In genomic region chr16:51517079-51517478, GRCm38 (mm10) we compare ENCODE assay signal across 13 mouse cellular contexts.
DNase-seq lines count a peak whose midpoint lies in the region; ATAC-seq lines count a peak whose summit lies in the region.
"Had no signal": no experiment of that assay in that cellular context is flagged by ENCODE, and none has a peak within 500 bp of the region (broad histone marks: within the 10 kb centered on the region; RNA-seq: fewer than 3 reads in every experiment).

No protein-coding gene starts in this region.

- H3K9me3 ChIP-seq in hindbrain, embryonic 10.5 days: no peaks in the 10 kb centered on the region
- no peaks in the 10 kb centered on the region for H3K9me3 ChIP-seq in hindbrain, embryonic 12.5 days (replicated peaks)
- H3K9me3 ChIP-seq: limb, embryonic 15.5 days had no signal

- H3K36me3 ChIP-seq in hindbrain, embryonic 10.5 days: no peaks in the 10 kb centered on the region
- no peaks in the 10 kb centered on the region for H3K36me3 ChIP-seq in hindbrain, embryonic 12.5 days
- H3K36me3 ChIP-seq: limb, embryonic 15.5 days had no signal

- peaks cover 18% of the 10 kb centered on the region for H3K4me1 ChIP-seq in hindbrain, embryonic 10.5 days (replicated peaks)
- peaks cover 10% of the 10 kb centered on the region for H3K4me1 ChIP-seq in hindbrain, embryonic 12.5 days
- H3K4me1 ChIP-seq: limb, embryonic 15.5 days had no signal

- ATAC-seq in hindbrain, embryonic 12.5 days (ENCODE audit: low FRiP score): no peak
- ATAC-seq: inflammation-experienced regulatory T-cells, adult 6 months; liver, postnatal 0 days had no signal

- WGBS in hindbrain, embryonic 10.5 days: 69% methylated on average over 3 of the region's 3 CpGs
- WGBS in hindbrain, embryonic 12.5 days: 54% methylated on average over 3 of the region's 3 CpGs

- peak; percentile 32 for DNase-seq in hindbrain, embryonic 10.5 days (ENCODE audit: low spot score)
- peak; percentile 94 for DNase-seq in brain, adult 2 months (ENCODE audit: low read depth, low spot score)
- DNase-seq in cerebellum, adult 11 months: peak; percentile 61
- peak; percentile 71 to 79 for DNase-seq in cerebellum, postnatal 25 days
- no peak for DNase-seq in adrenal gland, adult 8-10 months
- no peak for DNase-seq in layer of hippocampus, adult 18-20 months (ENCODE audit: low spot score in 2 of 2)
- DNase-seq in yolk sac, embryonic 10.5 days (ENCODE audit: low spot score): no peak
- DNase-seq: liver, postnatal 0 days; right cerebral cortex, adult 18-20 months had no signal

- no peak overlapping the region for H3K4me3 ChIP-seq in hindbrain, embryonic 10.5 days
- no peak overlapping the region for H3K4me3 ChIP-seq in hindbrain, embryonic 12.5 days
- H3K4me3 ChIP-seq: layer of hippocampus, adult 2 months; limb, embryonic 15.5 days had no signal

- H3K27me3 ChIP-seq in hindbrain, embryonic 10.5 days (ENCODE audit: insufficient read depth, poor library complexity, severe bottlenecking): no peaks in the 10 kb centered on the region
- H3K27me3 ChIP-seq in hindbrain, embryonic 12.5 days: no peaks in the 10 kb centered on the region
- H3K27me3 ChIP-seq: limb, embryonic 15.5 days had no signal

- H3K27ac ChIP-seq in hindbrain, embryonic 10.5 days: peak overlapping the region; percentile 29; the same call in 1 of the 2 replicates
- H3K27ac ChIP-seq in hindbrain, embryonic 12.5 days: no peak overlapping the region; the same call in 1 of the 2 replicates
- H3K27ac ChIP-seq: layer of hippocampus, adult 2 months; limb, embryonic 15.5 days had no signal

- H3K4me2 ChIP-seq in hindbrain, embryonic 12.5 days (replicated peaks): no peak overlapping the region
- H3K4me2 ChIP-seq: limb, embryonic 15.5 days had no signal

- no peak overlapping the region for H3K9ac ChIP-seq in hindbrain, embryonic 12.5 days
- H3K9ac ChIP-seq: limb, embryonic 15.5 days; liver, postnatal 0 days had no signal

Comparison
In these comparisons a context has a peak if more than half of its experiments do, and no peak if none do; other contexts are left out.
1. DNase-seq: peak in hindbrain, embryonic 10.5 days (single experiment), brain, adult 2 months (single experiment), cerebellum, adult 11 months (single experiment) and cerebellum, postnatal 25 days (2 of 2); none in adrenal gland, adult 8-10 months (single experiment), layer of hippocampus, adult 18-20 months (0 of 2) and yolk sac, embryonic 10.5 days (single experiment).